Mouse (Mus musculus) kidney, adult 2 months (tissue): ENCODE data around the gene Nynrin. TPM values are rescaled to one million over a fixed set of nuclear protein-coding genes. Genes with fewer than 3 reads are reported as not detected.
A peak's percentile ranks its signal among the peaks of the same experiment; 100 is the strongest.

Experiments
- DNase-seq: peaks from one replicate; pipeline ENCODE4 v3.0.0; 2021
- H3K27ac ChIP-seq: fragments of 200-500 bp; 2 replicates; pipeline ENCODE4 v1.5.1; 2012; ENCODE audit warnings: low read depth, low read length, control low read depth, inconsistent platforms; ENCODE audit not compliant: insufficient read depth
- H3K27me3 ChIP-seq: fragments of 200-500 bp; replicated peaks from 2 replicates; pipeline ENCODE4 v1.6.1; 2012; ENCODE audit warnings: mild to moderate bottlenecking, moderate library complexity, low read length, inconsistent platforms; ENCODE audit not compliant: control insufficient read depth, insufficient read depth
- H3K36me3 ChIP-seq: fragments of 200-500 bp; 2 replicates; pipeline ENCODE4 v1.6.1; 2012; ENCODE audit warnings: mild to moderate bottlenecking, moderate library complexity, low read length, inconsistent platforms; ENCODE audit not compliant: control insufficient read depth, insufficient read depth
- H3K4me1 ChIP-seq: fragments of 200-500 bp; 2 replicates; pipeline ENCODE4 v1.6.1; 2011; ENCODE audit warnings: low read length; ENCODE audit not compliant: control insufficient read depth, insufficient read depth
- H3K4me3 ChIP-seq: fragments of 200-500 bp; 2 replicates; pipeline ENCODE4 v1.5.1; 2011; ENCODE audit warnings: mild to moderate bottlenecking, low read depth, low read length, control low read depth; ENCODE audit not compliant: insufficient read depth
- CTCF ChIP-seq: fragments of 200-500 bp; conservative IDR thresholded peaks from 2 replicates; pipeline ENCODE4 v1.5.1; 2011; ENCODE audit warnings: low read depth, mild to moderate bottlenecking, control low read depth, low read length, moderate library complexity, mixed read lengths; ENCODE audit not compliant: insufficient read depth, insufficient read length
- POLR2A ChIP-seq: fragments of 200-500 bp; IDR thresholded peaks from one replicate; pipeline ENCODE4 v1.6.1; 2011; ENCODE audit warnings: low read depth, low read length, control low read depth
- WGBS: fragments of 180-500 bp; shearing (Covaris S2); methylation state at CpG from one replicate; pipeline ENCODE4 v1.1.7; 2018; 5-methylcytosine and 5-hydroxymethylcytosine counted together
- polyA plus RNA-seq: library from polyadenylated mRNA; depleted of rRNA; stranded (reverse); fragments of >200 nt; gene quantifications from 2 replicates; pipeline ENCODE4 v1.2.3, GENCODE M21; 2012

Nynrin gene
- polyA plus RNA-seq, 1 experiment, result 7.6 TPM

GRCm38 (mm10) chr14:55878316-55878940 is 24.6 kb downstream of the Nynrin start:
- Histone ChIP-seq H3K27me3 (no peaks in the 10 kb centered on the region), H3K27ac (no peak overlapping the region), H3K4me1 (peaks cover 10% of the 10 kb centered on the region; the same call in 1 of the 2 replicates), H3K36me3 (no peaks in the 10 kb centered on the region), H3K4me3 (no peak overlapping the region)
- no peak for TF ChIP-seq POLR2A
- no peak for TF ChIP-seq CTCF
- whole genome bisulfite sequencing, result 13% methylated on average over 7 of the region's 7 CpGs
- no peak for DNase-seq

DNA sequence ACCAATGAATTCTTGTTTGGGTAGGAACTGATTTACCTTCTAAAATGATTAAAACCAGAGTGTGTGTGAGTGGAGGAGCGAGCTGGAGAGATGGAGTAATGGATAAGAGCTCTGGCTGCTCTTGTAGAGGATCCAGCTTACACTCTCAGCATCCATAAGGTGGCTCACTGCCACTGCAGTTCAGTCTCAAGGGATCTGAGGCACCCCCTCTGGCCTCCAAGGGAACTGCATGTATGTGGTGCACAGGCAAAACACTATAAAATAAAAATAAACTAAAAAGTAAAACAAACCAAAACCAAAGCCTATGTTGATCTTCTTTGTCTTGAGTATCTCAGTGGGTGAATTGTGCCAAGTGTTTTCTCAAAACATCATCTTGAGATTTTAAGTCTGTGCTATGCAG is 25.8 kb downstream of the Nynrin start:
- H3K27me3 ChIP-seq, result no peaks in the 10 kb centered on the region
- H3K4me3 ChIP-seq, result no peak overlapping the region
- no peak overlapping the region for H3K27ac ChIP-seq
- TF ChIP-seq CTCF, result peak; percentile 94
- no peak for TF ChIP-seq POLR2A
- 45% methylated on average over 1 of the region's 1 CpGs for WGBS
- peaks cover 10% of the 10 kb centered on the region; the same call in 1 of the 2 replicates for H3K4me1 ChIP-seq
- DNase-seq, result peak; percentile 87
- H3K36me3 ChIP-seq, result no peaks in the 10 kb centered on the region

- Histone ChIP-seq H3K27ac (no peak overlapping the region), H3K27me3 (no peaks in the 10 kb centered on the region), H3K4me3 (no peak overlapping the region), H3K4me1 (peaks cover 10% of the 10 kb centered on the region; the same call in 1 of the 2 replicates), H3K36me3 (no peaks in the 10 kb centered on the region)
- WGBS, result 86% methylated on average over 8 of the region's 8 CpGs
- TF ChIP-seq CTCF, result no peak
- no peak for TF ChIP-seq POLR2A
- DNase-seq, result no peak
Observed at GRCm38 (mm10) chr14:55880982-55881381, 27.2 kb downstream of the Nynrin start.

GRCm38 (mm10) chr14:55882171-55882641 is 28.4 kb downstream of the Nynrin start:
- WGBS, result 58% methylated on average over 6 of the region's 6 CpGs
- H3K4me3 ChIP-seq, result no peak overlapping the region
- peaks cover 10% of the 10 kb centered on the region; the same call in 1 of the 2 replicates for H3K4me1 ChIP-seq

GRCm38 (mm10) chr14:55883149-55883661 is 29.4 kb downstream of the Nynrin start:
- H3K4me3 ChIP-seq, result no peak overlapping the region
- TF ChIP-seq POLR2A (no peak), CTCF (no peak)
- H3K27ac ChIP-seq, result no peak overlapping the region
- no peaks in the 10 kb centered on the region for H3K27me3 ChIP-seq
- no peak for DNase-seq
- peaks cover 1% of the 10 kb centered on the region; the same call in 1 of the 2 replicates for H3K36me3 ChIP-seq
- H3K4me1 ChIP-seq, result peaks cover 10% of the 10 kb centered on the region; the same call in 1 of the 2 replicates
- WGBS, result 93% methylated on average over 13 of the region's 13 CpGs

More at GRCm38 (mm10) chr14:55882171-55882641, 28.4 kb downstream of the Nynrin start:
- H3K27me3 ChIP-seq, result no peaks in the 10 kb centered on the region
- TF ChIP-seq CTCF (no peak), POLR2A (no peak)
- H3K27ac ChIP-seq, result no peak overlapping the region
- peaks cover 1% of the 10 kb centered on the region; the same call in 1 of the 2 replicates for H3K36me3 ChIP-seq
- DNase-seq, result peak; percentile 79

- Histone ChIP-seq H3K27ac (no peak overlapping the region), H3K4me1 (peaks cover 10% of the 10 kb centered on the region; the same call in 1 of the 2 replicates), H3K36me3 (peaks cover 1% of the 10 kb centered on the region; the same call in 1 of the 2 replicates), H3K27me3 (no peaks in the 10 kb centered on the region), H3K4me3 (no peak overlapping the region)
- no peak for DNase-seq
- TF ChIP-seq POLR2A (no peak), CTCF (no peak)
- 93% methylated on average over 12 of the region's 12 CpGs for WGBS
Observed at GRCm38 (mm10) chr14:55883663-55884062, 29.9 kb downstream of the Nynrin start.

DNA sequence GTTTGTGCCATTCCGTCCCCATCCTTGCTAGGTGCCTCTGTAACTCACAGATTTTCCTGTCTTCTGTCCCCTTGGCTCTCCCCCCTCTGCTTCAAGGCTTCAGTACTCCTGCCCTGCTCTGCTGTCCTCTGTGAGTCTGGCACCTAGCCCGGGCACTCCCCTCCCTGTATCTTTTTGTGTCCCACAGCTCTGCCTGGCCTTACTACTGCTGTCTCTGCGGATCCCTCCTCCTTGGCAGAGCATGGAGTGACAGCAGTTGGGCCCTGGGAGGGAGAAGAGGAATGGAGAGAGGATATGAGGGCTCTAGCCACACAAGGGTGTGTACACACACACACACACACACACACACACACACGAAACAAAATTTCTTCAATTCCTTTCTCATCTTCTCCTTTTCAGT is 30.4 kb downstream of the Nynrin start, which contains the start of gene Cbln3:
TSS of gene Cbln3 (minus strand) at position 227 of the 400 bp plus-strand sequence.
- Histone ChIP-seq H3K27me3 (no peaks in the 10 kb centered on the region), H3K36me3 (peaks cover 1% of the 10 kb centered on the region; the same call in 1 of the 2 replicates), H3K4me3 (peak within 1 kb of the TSS; percentile 80), H3K27ac (peak within 1 kb of the TSS; percentile 70), H3K4me1 (peaks cover 10% of the 10 kb centered on the region; the same call in 1 of the 2 replicates)
- no peak for TF ChIP-seq CTCF
- no peak for TF ChIP-seq POLR2A
- WGBS, result 35% methylated on average over 4 of the region's 4 CpGs
- peak; percentile 80 for DNase-seq
